Mouse (Mus musculus) olfactory bulb, adult 2 months (tissue): ENCODE data around the gene Mob2. TPM values are rescaled to one million over a fixed set of nuclear protein-coding genes. Genes with fewer than 3 reads are reported as not detected.

Experiments
- H3K27ac ChIP-seq: fragments of 200-500 bp; 2 replicates; pipeline ENCODE4 v1.5.1; 2012; ENCODE audit warnings: low read depth, low read length; ENCODE audit not compliant: insufficient read depth
- H3K4me1 ChIP-seq: fragments of 200-500 bp; 2 replicates; pipeline ENCODE4 v1.6.1; 2012; ENCODE audit warnings: low read length; ENCODE audit not compliant: control insufficient read depth, insufficient read depth
- H3K4me3 ChIP-seq: fragments of 200-500 bp; 2 replicates; pipeline ENCODE4 v1.5.1; 2012; ENCODE audit warnings: mild to moderate bottlenecking, low read depth, low read length, moderate library complexity; ENCODE audit not compliant: insufficient read depth
- CTCF ChIP-seq: fragments of 200-500 bp; IDR thresholded peaks from 2 replicates; pipeline ENCODE4 v1.5.1; 2012; ENCODE audit warnings: low read depth, mild to moderate bottlenecking, low read length, moderate library complexity; ENCODE audit not compliant: insufficient read depth
- POLR2A ChIP-seq: fragments of 200-500 bp; IDR thresholded peaks from 2 replicates; pipeline ENCODE4 v1.6.1; 2012; ENCODE audit warnings: mild to moderate bottlenecking, low read depth, low read length, moderate library complexity; ENCODE audit not compliant: insufficient read depth
- WGBS: fragments of 180-500 bp; shearing (Covaris S2); methylation state at CpG from one replicate; pipeline ENCODE4 v1.1.7; 2018; 5-methylcytosine and 5-hydroxymethylcytosine counted together
- polyA plus RNA-seq: library from polyadenylated mRNA; stranded (reverse); fragments of >200 nt; gene quantifications from 2 replicates; pipeline ENCODE4 v1.2.4, GENCODE M21; 2012; ENCODE audit warnings: low replicate concordance; ENCODE audit not compliant: missing spikeins, insufficient read depth, insufficient read length

The Mob2 gene
- polyA plus RNA-seq, 1 experiment, result not detected

- 78% methylated on average over 16 of the region's 16 CpGs for WGBS
- TF ChIP-seq CTCF, result no peak
- TF ChIP-seq POLR2A, result no peak
- no peak overlapping the region for H3K4me3 ChIP-seq
- H3K27ac ChIP-seq, result no peak overlapping the region
- peaks cover 39% of the 10 kb centered on the region for H3K4me1 ChIP-seq
Observed at GRCm38 (mm10) chr7:142082607-142083006, 21.7 kb upstream of the Mob2 start.

- Histone ChIP-seq H3K4me3 (no peak overlapping the region), H3K4me1 (peaks cover 39% of the 10 kb centered on the region), H3K27ac (no peak overlapping the region)
- 60% methylated on average over 38 of the region's 38 CpGs for WGBS
- TF ChIP-seq POLR2A (no peak), CTCF (no peak)
Observed at GRCm38 (mm10) chr7:142082179-142082578, 21.3 kb upstream of the Mob2 start.

- WGBS, result 65% methylated on average over 17 of the region's 17 CpGs
- Histone ChIP-seq H3K27ac (no peak overlapping the region), H3K4me3 (no peak overlapping the region), H3K4me1 (peaks cover 42% of the 10 kb centered on the region)
- TF ChIP-seq POLR2A (no peak), CTCF (no peak)
Observed at GRCm38 (mm10) chr7:142081736-142082135, 20.9 kb upstream of the Mob2 start.

- WGBS, result 57% methylated on average over 2 of the region's 2 CpGs
- H3K27ac ChIP-seq, result no peak overlapping the region
- H3K4me3 ChIP-seq, result no peak overlapping the region
- peaks cover 42% of the 10 kb centered on the region for H3K4me1 ChIP-seq
- TF ChIP-seq CTCF (no peak), POLR2A (no peak)
Observed at GRCm38 (mm10) chr7:142080876-142081275, 20.0 kb upstream of the Mob2 start.

- Histone ChIP-seq H3K27ac (no peak overlapping the region), H3K4me1 (peaks cover 35% of the 10 kb centered on the region), H3K4me3 (no peak overlapping the region)
- TF ChIP-seq CTCF (no peak), POLR2A (no peak)
- 67% methylated on average over 5 of the region's 5 CpGs for WGBS
Observed at GRCm38 (mm10) chr7:142079365-142079764, 18.5 kb upstream of the Mob2 start.

- no peak overlapping the region for H3K27ac ChIP-seq
- peaks cover 15% of the 10 kb centered on the region for H3K4me1 ChIP-seq
- TF ChIP-seq CTCF (no peak), POLR2A (no peak)
- H3K4me3 ChIP-seq, result no peak overlapping the region
- 29% methylated on average over 3 of the region's 3 CpGs for WGBS
Observed at GRCm38 (mm10) chr7:142077138-142077537, 16.3 kb upstream of the Mob2 start.

- 58% methylated on average over 8 of the region's 8 CpGs for WGBS
- peaks cover 9% of the 10 kb centered on the region for H3K4me1 ChIP-seq
- no peak for TF ChIP-seq CTCF
- TF ChIP-seq POLR2A, result no peak
- H3K27ac ChIP-seq, result no peak overlapping the region
- no peak overlapping the region for H3K4me3 ChIP-seq
Observed at GRCm38 (mm10) chr7:142074146-142074886, 13.5 kb upstream of the Mob2 start.

- H3K4me1 ChIP-seq, result peaks cover 5% of the 10 kb centered on the region; the same call in 1 of the 2 replicates
- H3K4me3 ChIP-seq, result no peak overlapping the region
- H3K27ac ChIP-seq, result no peak overlapping the region
- TF ChIP-seq POLR2A (no peak), CTCF (no peak)
Observed at GRCm38 (mm10) chr7:142071717-142072116, 10.9 kb upstream of the Mob2 start.

- Histone ChIP-seq H3K4me1 (peaks cover 5% of the 10 kb centered on the region; the same call in 1 of the 2 replicates), H3K27ac (no peak overlapping the region), H3K4me3 (no peak overlapping the region)
- 4% methylated on average over 10 of the region's 10 CpGs for WGBS
- TF ChIP-seq CTCF, result no peak
- no peak for TF ChIP-seq POLR2A
Observed at GRCm38 (mm10) chr7:142071212-142071578, 10.3 kb upstream of the Mob2 start.
